Mouse (Mus musculus): ENCODE measurements around the gene Pcolce2.

GRCm38 (mm10) chr9:95624072-95624471 lies 13.3 kb upstream of the Pcolce2 start:
- TF ChIP-seq POLR2A (IDR thresholded peaks at IDR 0.05; ENCODE audit: borderline replicate concordance, extremely low read depth, low read depth, low read length) (no peak), CTCF (IDR thresholded peaks at IDR 0.05; ENCODE audit: insufficient read depth, low read length) (no peak)

Measured in lung, adult 2 months (tissue).